Mouse (Mus musculus) heart, postnatal 0 days (tissue): ENCODE measurements around the gene Ccdc85c. TPM values are rescaled to one million over a fixed set of nuclear protein-coding genes. Genes with fewer than 3 reads are reported as not detected.
A peak's percentile ranks its signal among the peaks of the same experiment; 100 is the strongest.

Experiments used
- ATAC-seq: fragments of 200-750 bp; cut with Nextera tagmentation; 2 replicates; pipeline ENCODE4 v1.8.0; 2017; ENCODE audit warnings: low read depth, moderate number of reproducible peaks, moderate library complexity; ENCODE audit not compliant: insufficient read depth
- DNase-seq: peaks from one replicate; pipeline ENCODE4 v3.0.0-alpha.2; 2016; ENCODE audit warnings: low spot score
- H3K27ac ChIP-seq: fragments of 300-500 bp; sonication (generic); 2 replicates; pipeline ENCODE4 v1.5.1; 2014; ENCODE audit warnings: low read depth, mild to moderate bottlenecking
- H3K27me3 ChIP-seq: fragments of 300-500 bp; sonication (generic); 2 replicates; pipeline ENCODE4 v1.6.1; 2014; ENCODE audit warnings: low read length, mixed read lengths; ENCODE audit not compliant: control insufficient read depth, insufficient read depth
- H3K36me3 ChIP-seq: fragments of 300-500 bp; sonication (generic); replicated peaks from 2 replicates; pipeline ENCODE4 v1.6.1; 2014; ENCODE audit warnings: low read length, mixed read lengths; ENCODE audit not compliant: control insufficient read depth, insufficient read depth
- H3K4me1 ChIP-seq: fragments of 300-500 bp; sonication (generic); 2 replicates; pipeline ENCODE4 v1.6.1; 2014; ENCODE audit warnings: antibody characterized with exemption; ENCODE audit not compliant: control insufficient read depth, insufficient read depth
- H3K4me2 ChIP-seq: fragments of 300-500 bp; sonication (generic); 2 replicates; pipeline ENCODE4 v1.6.1; 2014; ENCODE audit warnings: low read depth, mild to moderate bottlenecking, low read length, moderate library complexity
- H3K4me3 ChIP-seq: fragments of 300-500 bp; sonication (generic); 2 replicates; pipeline ENCODE4 v1.5.1; 2014; ENCODE audit warnings: low read depth, low read length
- H3K9ac ChIP-seq: fragments of 300-500 bp; sonication (generic); replicated peaks from 2 replicates; pipeline ENCODE4 v1.6.1; 2014; ENCODE audit warnings: low read depth, low read length, mixed read lengths
- H3K9me3 ChIP-seq: fragments of 300-500 bp; sonication (generic); replicated peaks from 2 replicates; pipeline ENCODE4 v1.6.1; 2016; ENCODE audit warnings: low read length; ENCODE audit not compliant: control insufficient read depth
- CTCF ChIP-seq: IDR thresholded peaks from 2 replicates; pipeline ENCODE4 v1.5.1; 2016; ENCODE audit warnings: antibody characterized with exemption, control low read depth, low read depth
- EP300 ChIP-seq: IDR thresholded peaks from 2 replicates; pipeline ENCODE4 v1.6.1; 2016; ENCODE audit warnings: antibody characterized with exemption, low read depth
- WGBS: fragments of 180-500 bp; shearing (Covaris S2); extraction: QIAGEN DNeasy Blood & Tissue Kit; methylation state at CpG from one replicate; pipeline ENCODE4 v1.1.7; 2014; 5-methylcytosine and 5-hydroxymethylcytosine counted together
- polyA plus RNA-seq: library from polyadenylated mRNA; unstranded; fragments of >200 nt; fragmentation: Nextera tagmentation; extraction: Ambion mirVana; gene quantifications from 2 replicates; pipeline ENCODE4 v1.2.1, GENCODE M21; 2015
- total RNA-seq: library from RNA; depleted of rRNA; stranded (reverse); fragments of >200 nt; gene quantifications from 2 replicates; pipeline ENCODE4 v1.2.3, GENCODE M21; 2014; ENCODE audit warnings: low replicate concordance; rRNA removed

Ccdc85c gene
- total and polyA plus RNA-seq, 2 experiments from 2014 or later: 7.8 to 44.7 TPM

DNA sequence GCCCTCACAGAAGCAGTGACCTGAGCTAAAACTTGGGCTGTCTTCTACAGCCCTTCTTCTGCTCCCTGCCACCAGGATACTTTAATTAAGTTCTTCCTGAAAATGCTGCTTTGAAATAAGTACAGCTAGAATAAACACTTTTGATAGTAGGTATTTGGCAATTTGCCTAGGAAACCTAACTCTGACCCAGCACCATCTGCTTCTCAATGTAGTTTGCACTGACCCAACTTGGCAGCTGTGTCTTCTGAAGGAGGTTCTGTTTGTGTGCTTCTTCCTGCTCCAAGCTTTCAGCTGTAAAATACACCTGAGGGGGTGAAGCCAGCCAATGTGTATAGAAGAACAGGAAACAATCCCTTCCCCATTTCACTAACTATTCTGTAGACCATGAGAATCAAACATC lies 103.9 kb downstream of the Ccdc85c start:
- Histone ChIP-seq H3K27ac (no peak overlapping the region), H3K4me1 (peaks cover 37% of the 10 kb centered on the region), H3K4me2 (no peak overlapping the region), H3K9ac (no peak overlapping the region), H3K9me3 (no peaks in the 10 kb centered on the region), H3K36me3 (no peaks in the 10 kb centered on the region), H3K27me3 (no peaks in the 10 kb centered on the region), H3K4me3 (no peak overlapping the region)
- no peak for DNase-seq
- no peak for ATAC-seq
- TF ChIP-seq CTCF: no peak
- TF ChIP-seq EP300: no peak

DNA sequence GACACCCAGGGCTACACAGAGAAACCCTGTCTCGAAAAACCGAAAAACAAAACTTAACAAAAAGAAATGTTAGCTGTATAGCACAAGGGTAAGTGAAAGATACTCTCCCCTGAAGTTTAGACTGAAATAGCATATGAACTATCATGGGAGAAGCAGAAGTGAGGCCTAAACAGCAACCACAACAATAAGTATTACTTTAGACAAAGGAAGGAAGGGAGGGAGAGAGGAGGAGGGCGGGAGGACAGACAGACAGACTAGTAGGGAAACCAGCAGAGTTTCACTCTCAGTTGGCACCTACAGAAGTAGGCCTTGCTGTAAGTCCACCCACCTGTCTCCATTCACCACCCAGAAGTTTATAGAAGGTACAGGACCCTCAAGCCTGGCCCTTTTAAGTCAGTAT lies 104.8 kb downstream of the Ccdc85c start:
- Histone ChIP-seq H3K4me1 (peaks cover 36% of the 10 kb centered on the region), H3K9me3 (no peaks in the 10 kb centered on the region), H3K4me3 (no peak overlapping the region), H3K27me3 (no peaks in the 10 kb centered on the region), H3K4me2 (no peak overlapping the region), H3K36me3 (no peaks in the 10 kb centered on the region), H3K27ac (no peak overlapping the region), H3K9ac (no peak overlapping the region)
- ATAC-seq (no peak), DNase-seq (no peak)
- TF ChIP-seq EP300 (no peak), CTCF (no peak)
- WGBS: 83% methylated on average over 3 of the region's 3 CpGs

GRCm38 (mm10) chr12:108168909-108169308 lies 106.3 kb downstream of the Ccdc85c start:
- Histone ChIP-seq H3K36me3 (peaks cover 8% of the 10 kb centered on the region; the same call in 1 of the 2 replicates), H3K27me3 (no peaks in the 10 kb centered on the region), H3K9me3 (no peaks in the 10 kb centered on the region), H3K27ac (no peak overlapping the region), H3K4me3 (no peak overlapping the region), H3K4me1 (peaks cover 30% of the 10 kb centered on the region), H3K4me2 (no peak overlapping the region), H3K9ac (no peak overlapping the region)
- TF ChIP-seq CTCF: no peak
- no peak for TF ChIP-seq EP300
- ATAC-seq (no peak), DNase-seq (no peak)
- WGBS: 47% methylated on average over 3 of the region's 3 CpGs

DNA sequence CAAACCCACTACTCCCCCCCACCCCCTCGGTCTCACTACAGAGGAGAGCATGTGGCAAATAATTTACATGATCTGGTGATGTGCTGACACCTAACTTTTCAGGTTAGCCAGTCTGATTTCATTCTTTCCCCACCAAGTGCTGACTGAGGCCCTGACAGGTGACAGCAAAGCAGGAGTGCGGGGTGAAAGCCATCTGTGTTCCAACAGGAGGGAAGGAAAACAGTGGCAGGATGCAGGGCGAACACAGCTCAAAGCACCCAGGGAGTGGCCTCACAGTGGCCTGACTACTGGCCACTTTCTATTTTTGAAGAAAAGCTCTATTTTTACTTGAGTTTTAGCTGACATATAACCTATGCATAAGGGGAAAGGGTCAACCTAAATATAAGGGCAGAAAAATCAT lies 111.5 kb downstream of the Ccdc85c start:
- TF ChIP-seq EP300 (no peak), CTCF (no peak)
- Histone ChIP-seq H3K27ac (no peak overlapping the region), H3K9ac (no peak overlapping the region), H3K4me3 (no peak overlapping the region), H3K9me3 (no peaks in the 10 kb centered on the region), H3K4me1 (peaks cover 8% of the 10 kb centered on the region), H3K4me2 (no peak overlapping the region), H3K27me3 (no peaks in the 10 kb centered on the region), H3K36me3 (peaks cover 54% of the 10 kb centered on the region)
- 72% methylated on average over 3 of the region's 3 CpGs for WGBS
- ATAC-seq: no peak
- DNase-seq: no peak

GRCm38 (mm10) chr12:108162036-108162435 lies 113.2 kb downstream of the Ccdc85c start:
- no peak for ATAC-seq
- Histone ChIP-seq H3K27ac (no peak overlapping the region), H3K4me3 (no peak overlapping the region), H3K4me1 (peaks cover 2% of the 10 kb centered on the region; the same call in 1 of the 2 replicates), H3K36me3 (peaks cover 67% of the 10 kb centered on the region), H3K9ac (no peak overlapping the region), H3K4me2 (no peak overlapping the region), H3K9me3 (no peaks in the 10 kb centered on the region), H3K27me3 (no peaks in the 10 kb centered on the region)
- WGBS: 94% methylated on average over 1 of the region's 1 CpGs
- no peak for DNase-seq
- no peak for TF ChIP-seq EP300
- TF ChIP-seq CTCF: peak; percentile 45

GRCm38 (mm10) chr12:108159863-108160262 lies 115.4 kb downstream of the Ccdc85c start:
- ATAC-seq (no peak), DNase-seq (no peak)
- Histone ChIP-seq H3K4me3 (no peak overlapping the region), H3K9me3 (no peaks in the 10 kb centered on the region), H3K36me3 (peaks cover 86% of the 10 kb centered on the region), H3K27me3 (no peaks in the 10 kb centered on the region), H3K27ac (no peak overlapping the region), H3K4me1 (no peaks in the 10 kb centered on the region), H3K4me2 (no peak overlapping the region), H3K9ac (no peak overlapping the region)
- no peak for TF ChIP-seq CTCF
- no peak for TF ChIP-seq EP300

Other genes starting within 250 kb of the Ccdc85c start
- gene Setd3, start 96.1 kb downstream of the Ccdc85c start, total RNA-seq: 54.8 and 61.3 TPM in 2 replicates
- 54.5 and 56.2 TPM in 2 replicates for gene Setd3, start 96.1 kb downstream of the Ccdc85c start, polyA plus RNA-seq
- gene Ccnk, start 95.8 kb downstream of the Ccdc85c start, total RNA-seq: 4.3 and 8.2 TPM in 2 replicates
- gene Ccnk, start 95.8 kb downstream of the Ccdc85c start, polyA plus RNA-seq: 1.5 and 1.7 TPM in 2 replicates
- gene Hhipl1, start 30.8 kb upstream of the Ccdc85c start, total RNA-seq: 0.70 and 5.0 TPM in 2 replicates
- gene Hhipl1, start 30.8 kb upstream of the Ccdc85c start, polyA plus RNA-seq: 0.58 and 0.61 TPM in 2 replicates
- gene Cyp46a1, start 59.0 kb upstream of the Ccdc85c start, total RNA-seq: 1.0 and 3.6 TPM in 2 replicates
- 3.0 and 3.1 TPM in 2 replicates for gene Cyp46a1, start 59.0 kb upstream of the Ccdc85c start, polyA plus RNA-seq
- gene Eml1, start 95.5 kb upstream of the Ccdc85c start, total RNA-seq: 69.3 and 80.6 TPM in 2 replicates
- gene Eml1, start 95.5 kb upstream of the Ccdc85c start, polyA plus RNA-seq: 61.3 and 65.2 TPM in 2 replicates